Mouse (Mus musculus): ENCODE measurements around the gene Iglon5. TPM values are rescaled to one million over a fixed set of nuclear protein-coding genes. Genes with fewer than 3 reads are reported as not detected.

The Iglon5 gene
- polyA plus RNA-seq, 1 experiment from 2014 or later: 0.25 TPM

DNA sequence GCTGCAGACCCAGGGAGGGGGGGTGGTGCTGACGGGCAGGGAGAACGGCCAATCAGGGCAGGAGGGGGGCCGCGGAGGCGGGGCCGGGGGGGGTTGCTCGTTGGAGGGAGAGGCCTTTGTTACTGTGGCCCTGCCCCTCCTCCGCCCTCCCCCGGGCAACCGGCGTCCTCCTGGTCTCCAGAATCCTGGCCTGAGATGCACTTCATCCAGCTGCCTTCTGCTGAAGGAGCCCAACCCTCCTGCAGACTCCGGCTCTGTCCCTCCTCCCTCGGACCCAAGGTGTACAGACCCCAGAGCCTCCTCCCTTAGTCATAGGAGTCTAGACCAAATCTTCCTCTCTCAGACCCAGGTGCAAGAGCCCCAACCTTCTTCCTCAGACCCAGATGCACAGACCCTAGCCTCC is 308 bp upstream of the Iglon5 start:
- 0% methylated on average over 5 of the region's 13 CpGs for WGBS
- H3K9ac ChIP-seq (ENCODE audit: low read depth, low read length): 0 out of 2 replicates have a peak overlapping the region, but pooled peaks have one; percentile 54
- TF ChIP-seq CTCF (IDR thresholded peaks at IDR 0.05; ENCODE audit: low read depth): no peak
- H3K9me3 ChIP-seq (replicated peaks; ENCODE audit: low read length): no peaks in the 10 kb centered on the region
- no peaks in the 10 kb centered on the region for H3K36me3 ChIP-seq (ENCODE audit: insufficient read depth, low read length)
- no peaks in the 10 kb centered on the region for H3K27me3 ChIP-seq (ENCODE audit: insufficient read depth, low read length)
- H3K4me1 ChIP-seq (replicated peaks; ENCODE audit: insufficient read depth, low read length): no peaks in the 10 kb centered on the region
- ATAC-seq (replicated peaks; ENCODE audit: low FRiP score, low read depth): peak; percentile 61
- peak; percentile 44 for DNase-seq (ENCODE audit: low spot score)
- H3K4me3 ChIP-seq (replicated peaks; ENCODE audit: low read depth, low read length): peak overlapping the region; percentile 37
- H3K27ac ChIP-seq: no peak overlapping the region
- H3K4me2 ChIP-seq (ENCODE audit: low read length): peak overlapping the region; percentile 70

DNA sequence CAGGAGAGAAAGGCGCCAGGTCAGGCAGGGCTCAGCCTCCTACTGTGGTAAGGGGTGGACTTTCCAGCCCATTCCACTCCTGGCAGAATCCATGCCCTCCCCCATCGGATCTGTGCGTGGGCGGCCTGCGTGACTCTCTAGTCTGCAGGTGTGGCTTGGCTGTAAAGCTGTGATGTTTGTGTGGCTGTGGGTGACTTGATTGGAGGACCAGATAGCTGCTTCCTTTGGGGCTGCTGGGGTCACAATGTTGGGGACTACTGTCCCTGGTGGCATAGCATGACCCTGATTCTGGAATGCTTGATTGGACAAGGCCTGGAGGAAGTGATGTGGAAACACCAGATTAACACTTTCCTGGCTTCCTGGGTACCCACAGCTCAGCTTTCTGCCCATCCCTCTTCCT is 1.2 kb downstream of the Iglon5 start:
- no peak overlapping the region for H3K4me2 ChIP-seq (ENCODE audit: low read length)
- H3K9ac ChIP-seq (ENCODE audit: low read depth, low read length): no peak overlapping the region
- no peaks in the 10 kb centered on the region for H3K36me3 ChIP-seq (ENCODE audit: insufficient read depth, low read length)
- no peak overlapping the region for H3K27ac ChIP-seq
- DNase-seq (ENCODE audit: low spot score) (no peak), ATAC-seq (replicated peaks; ENCODE audit: low FRiP score, low read depth) (no peak)
- H3K4me1 ChIP-seq (replicated peaks; ENCODE audit: insufficient read depth, low read length): no peaks in the 10 kb centered on the region
- H3K9me3 ChIP-seq (replicated peaks; ENCODE audit: low read length): no peaks in the 10 kb centered on the region
- WGBS: 24% methylated on average over 5 of the region's 5 CpGs
- no peak overlapping the region for H3K4me3 ChIP-seq (replicated peaks; ENCODE audit: low read depth, low read length)
- H3K27me3 ChIP-seq (ENCODE audit: insufficient read depth, low read length): no peaks in the 10 kb centered on the region
- no peak for TF ChIP-seq CTCF (IDR thresholded peaks at IDR 0.05; ENCODE audit: low read depth)

GRCm38 (mm10) chr7:43483236-43483635 is 6.6 kb downstream of the Iglon5 start:
- DNase-seq (ENCODE audit: low spot score): peak; percentile 42
- WGBS: 7% methylated on average over 10 of the region's 10 CpGs
- no peak for ATAC-seq (replicated peaks; ENCODE audit: low FRiP score, low read depth)

DNA sequence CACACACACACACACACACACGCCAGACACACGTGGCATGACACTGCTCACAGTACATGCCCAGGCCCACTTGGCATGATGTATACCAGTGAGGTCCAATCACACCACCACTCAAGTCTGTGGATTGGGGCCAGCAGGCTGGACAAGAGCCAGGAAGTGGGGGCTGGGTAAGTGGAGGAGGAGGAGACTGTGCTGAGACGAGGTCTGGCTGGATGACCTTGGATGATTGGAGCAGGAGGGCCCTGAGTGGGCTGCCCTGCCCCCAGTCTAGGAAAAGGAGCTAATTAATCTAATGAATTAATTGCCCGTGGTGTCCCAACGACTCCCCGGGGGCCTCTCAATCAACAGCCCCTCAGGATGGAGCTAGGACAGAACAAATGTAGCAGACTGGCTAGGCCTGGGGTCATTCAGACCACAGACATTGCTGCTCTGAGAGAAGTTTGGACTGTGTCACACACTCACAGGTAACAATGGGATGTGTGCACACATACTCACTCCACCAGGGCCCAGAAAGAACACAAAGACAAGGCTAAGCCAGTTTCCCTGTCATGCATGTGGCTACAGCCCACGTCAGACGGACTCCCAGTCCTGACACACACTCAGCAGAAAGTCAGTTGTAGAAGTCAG is 7.7 kb downstream of the Iglon5 start:
- H3K9ac ChIP-seq (ENCODE audit: low read depth, low read length): no peak overlapping the region
- H3K4me2 ChIP-seq (ENCODE audit: low read length): no peak overlapping the region
- H3K4me3 ChIP-seq (replicated peaks; ENCODE audit: low read depth, low read length): no peak overlapping the region
- peak; percentile 27 for DNase-seq (ENCODE audit: low spot score)
- no peak overlapping the region for H3K27ac ChIP-seq
- H3K9me3 ChIP-seq (replicated peaks; ENCODE audit: low read length): no peaks in the 10 kb centered on the region
- no peak for TF ChIP-seq CTCF (IDR thresholded peaks at IDR 0.05; ENCODE audit: low read depth)
- H3K27me3 ChIP-seq (ENCODE audit: insufficient read depth, low read length): no peaks in the 10 kb centered on the region
- WGBS: 32% methylated on average over 8 of the region's 8 CpGs
- no peaks in the 10 kb centered on the region for H3K36me3 ChIP-seq (ENCODE audit: insufficient read depth, low read length)
- H3K4me1 ChIP-seq (replicated peaks; ENCODE audit: insufficient read depth, low read length): no peaks in the 10 kb centered on the region
- no peak for ATAC-seq (replicated peaks; ENCODE audit: low FRiP score, low read depth)

More at GRCm38 (mm10) chr7:43483236-43483635, 6.6 kb downstream of the Iglon5 start:
- Histone ChIP-seq H3K36me3 (ENCODE audit: insufficient read depth, low read length) (no peaks in the 10 kb centered on the region), H3K9me3 (replicated peaks; ENCODE audit: low read length) (no peaks in the 10 kb centered on the region), H3K9ac (ENCODE audit: low read depth, low read length) (no peak overlapping the region), H3K27me3 (ENCODE audit: insufficient read depth, low read length) (no peaks in the 10 kb centered on the region), H3K4me2 (ENCODE audit: low read length) (no peak overlapping the region), H3K4me3 (replicated peaks; ENCODE audit: low read depth, low read length) (no peak overlapping the region), H3K27ac (no peak overlapping the region), H3K4me1 (replicated peaks; ENCODE audit: insufficient read depth, low read length) (no peaks in the 10 kb centered on the region)
- no peak for TF ChIP-seq CTCF (IDR thresholded peaks at IDR 0.05; ENCODE audit: low read depth)

DNA sequence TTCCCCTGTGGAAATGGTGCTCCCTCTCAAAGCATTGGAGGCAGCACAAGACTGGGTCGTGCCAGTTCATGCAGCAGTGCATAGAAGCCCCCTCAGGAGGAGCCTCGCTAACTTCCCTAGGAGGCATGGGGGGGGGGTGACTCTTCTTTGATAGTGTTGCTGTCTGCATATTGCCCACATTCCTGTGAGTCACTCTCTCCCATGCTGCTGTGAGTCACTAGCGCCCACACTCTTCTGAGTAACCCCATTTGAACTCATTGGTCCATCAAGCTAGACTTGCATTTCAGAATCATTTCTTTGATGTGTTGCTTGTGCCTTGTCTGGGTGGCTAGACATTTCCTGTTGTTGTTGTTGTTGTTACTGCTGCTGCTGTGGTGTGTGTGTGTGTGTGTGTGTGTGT is 8.7 kb downstream of the Iglon5 start:
- Histone ChIP-seq H3K9ac (ENCODE audit: low read depth, low read length) (no peak overlapping the region), H3K27ac (no peak overlapping the region), H3K36me3 (ENCODE audit: insufficient read depth, low read length) (no peaks in the 10 kb centered on the region), H3K4me3 (replicated peaks; ENCODE audit: low read depth, low read length) (no peak overlapping the region), H3K4me2 (ENCODE audit: low read length) (no peak overlapping the region), H3K9me3 (replicated peaks; ENCODE audit: low read length) (no peaks in the 10 kb centered on the region), H3K4me1 (replicated peaks; ENCODE audit: insufficient read depth, low read length) (no peaks in the 10 kb centered on the region), H3K27me3 (ENCODE audit: insufficient read depth, low read length) (peaks cover 6% of the 10 kb centered on the region; the same call in 1 of the 2 replicates)
- ATAC-seq (replicated peaks; ENCODE audit: low FRiP score, low read depth) (no peak), DNase-seq (ENCODE audit: low spot score) (no peak)
- WGBS: 58% methylated on average over 3 of the region's 3 CpGs
- no peak for TF ChIP-seq CTCF (IDR thresholded peaks at IDR 0.05; ENCODE audit: low read depth)

GRCm38 (mm10) chr7:43476376-43476775 is 13.5 kb downstream of the Iglon5 start:
- no peak for TF ChIP-seq CTCF (IDR thresholded peaks at IDR 0.05; ENCODE audit: low read depth)
- Histone ChIP-seq H3K4me2 (ENCODE audit: low read length) (peak overlapping the region; percentile 8; the same call in 1 of the 2 replicates), H3K9me3 (replicated peaks; ENCODE audit: low read length) (no peaks in the 10 kb centered on the region), H3K36me3 (ENCODE audit: insufficient read depth, low read length) (no peaks in the 10 kb centered on the region), H3K9ac (ENCODE audit: low read depth, low read length) (no peak overlapping the region), H3K4me3 (replicated peaks; ENCODE audit: low read depth, low read length) (no peak overlapping the region), H3K4me1 (replicated peaks; ENCODE audit: insufficient read depth, low read length) (no peaks in the 10 kb centered on the region), H3K27ac (no peak overlapping the region), H3K27me3 (ENCODE audit: insufficient read depth, low read length) (peaks cover 9% of the 10 kb centered on the region; the same call in 1 of the 2 replicates)
- 0 out of 2 replicates have a peak, but pooled peaks have one; percentile 15 for ATAC-seq (replicated peaks; ENCODE audit: low FRiP score, low read depth)
- 7% methylated on average over 13 of the region's 13 CpGs for WGBS
- no peak for DNase-seq (ENCODE audit: low spot score)

All from kidney, postnatal 0 days (tissue).